Comparison of ENCODE assay signal across 21 mouse cellular contexts in genomic region chr9:59202654-59203514, GRCm38 (mm10).
A peak's percentile ranks its signal among the peaks of the same experiment; 100 is the strongest.
DNase-seq lines count a peak whose midpoint lies in the region; ATAC-seq lines count a peak whose summit lies in the region.
"Had no signal": no experiment of that assay in that cellular context is flagged by ENCODE, and none has a peak within 500 bp of the region (broad histone marks: within the 10 kb centered on the region; RNA-seq: fewer than 3 reads in every experiment).

No protein-coding gene starts in this region.

- no peaks in the 10 kb centered on the region for H3K36me3 ChIP-seq in forebrain, embryonic 13.5 days (ENCODE audit: poor library complexity, severe bottlenecking)
- no peaks in the 10 kb centered on the region for H3K36me3 ChIP-seq in forebrain, embryonic 12.5 days (replicated peaks)
- H3K36me3 ChIP-seq in midbrain, embryonic 16.5 days (ENCODE audit: control insufficient read depth, insufficient read depth, low read length) = no peaks in the 10 kb centered on the region
- no peaks in the 10 kb centered on the region for H3K36me3 ChIP-seq in midbrain, embryonic 13.5 days
- H3K36me3 ChIP-seq: heart, embryonic 15.5 days; hindbrain, embryonic 10.5 days; limb, embryonic 10.5 days; midbrain, embryonic 15.5 days; neural tube, embryonic 12.5 days had no signal

- peak overlapping the region; percentile 41 for H3K27ac ChIP-seq in forebrain, embryonic 13.5 days
- no peak overlapping the region for H3K27ac ChIP-seq in forebrain, embryonic 12.5 days
- H3K27ac ChIP-seq in midbrain, embryonic 16.5 days (ENCODE audit: low read length) = peak overlapping the region; percentile 10; the same call in 1 of the 2 replicates
- no peak overlapping the region for H3K27ac ChIP-seq in midbrain, embryonic 13.5 days
- H3K27ac ChIP-seq: heart, embryonic 15.5 days; hindbrain, embryonic 10.5 days; kidney, postnatal 0 days; limb, embryonic 10.5 days; macrophage; midbrain, embryonic 15.5 days; neural tube, embryonic 12.5 days had no signal

- WGBS in forebrain, embryonic 13.5 days = 71% methylated on average over 15 of the region's 15 CpGs
- WGBS in forebrain, embryonic 12.5 days = 86% methylated on average over 15 of the region's 15 CpGs
- WGBS in midbrain, embryonic 16.5 days = 74% methylated on average over 15 of the region's 15 CpGs
- 81% methylated on average over 15 of the region's 15 CpGs for WGBS in midbrain, embryonic 13.5 days

- DNase-seq in layer of hippocampus, adult 18-20 months (ENCODE audit: low spot score in 2 of 2) = peak; percentile 24 to 47
- DNase-seq in layer of hippocampus, postnatal 10 days (ENCODE audit: low spot score in 2 of 2) = no peak
- DNase-seq in layer of hippocampus, adult 8-10 months (ENCODE audit: low spot score in 2 of 2) = peak; percentile 13 to 17
- DNase-seq: cerebellum, postnatal 25 days; heart, adult 18-20 months; kidney, adult 11 months; right cerebral cortex, postnatal 25 days; thymus, postnatal 36 days had no signal

- H3K27me3 ChIP-seq in forebrain, embryonic 13.5 days = no peaks in the 10 kb centered on the region
- no peaks in the 10 kb centered on the region for H3K27me3 ChIP-seq in forebrain, embryonic 12.5 days
- no peaks in the 10 kb centered on the region for H3K27me3 ChIP-seq in midbrain, embryonic 16.5 days (ENCODE audit: control insufficient read depth, insufficient read depth, low read depth, low read length)
- no peaks in the 10 kb centered on the region for H3K27me3 ChIP-seq in midbrain, embryonic 13.5 days
- H3K27me3 ChIP-seq: heart, embryonic 15.5 days; midbrain, embryonic 15.5 days; neural tube, embryonic 12.5 days had no signal

- H3K4me1 ChIP-seq in forebrain, embryonic 13.5 days = peaks cover 9% of the 10 kb centered on the region; the same call in 1 of the 2 replicates
- 0 out of 2 replicates have a peak, but pooled peaks cover 5% of the 10 kb centered on the region for H3K4me1 ChIP-seq in forebrain, embryonic 12.5 days
- 0 out of 2 replicates have a peak, but pooled peaks cover 3% of the 10 kb centered on the region for H3K4me1 ChIP-seq in midbrain, embryonic 16.5 days (ENCODE audit: control insufficient read depth, insufficient read depth, low read length)
- H3K4me1 ChIP-seq in midbrain, embryonic 13.5 days (replicated peaks) = no peaks in the 10 kb centered on the region
- H3K4me1 ChIP-seq: heart, embryonic 15.5 days; midbrain, embryonic 15.5 days had no signal

- ATAC-seq in forebrain, embryonic 13.5 days = peak; percentile 67; the same call in 1 of the 2 replicates
- no peak for ATAC-seq in forebrain, embryonic 12.5 days (ENCODE audit: low FRiP score)
- no peak for ATAC-seq in midbrain, embryonic 16.5 days
- ATAC-seq in midbrain, embryonic 13.5 days = no peak
- no peak for ATAC-seq in monocyte, adult 5-6 weeks (replicated peaks; ENCODE audit: insufficient number of reproducible peaks, low FRiP score, low TSS enrichment, poor library complexity, severe bottlenecking)
- ATAC-seq: midbrain, embryonic 15.5 days had no signal

- no peak overlapping the region for H3K9ac ChIP-seq in forebrain, embryonic 13.5 days
- H3K9ac ChIP-seq in forebrain, embryonic 12.5 days = no peak overlapping the region
- H3K9ac ChIP-seq in midbrain, embryonic 16.5 days (ENCODE audit: low read depth, low read length) = no peak overlapping the region
- H3K9ac ChIP-seq in midbrain, embryonic 13.5 days (replicated peaks) = no peak overlapping the region
- H3K9ac ChIP-seq: heart, embryonic 15.5 days; midbrain, embryonic 15.5 days; neural tube, embryonic 12.5 days had no signal

- no peak overlapping the region for H3K4me2 ChIP-seq in forebrain, embryonic 13.5 days
- H3K4me2 ChIP-seq in forebrain, embryonic 12.5 days = no peak overlapping the region
- no peak overlapping the region for H3K4me2 ChIP-seq in midbrain, embryonic 16.5 days (ENCODE audit: low read length)
- no peak overlapping the region for H3K4me2 ChIP-seq in midbrain, embryonic 13.5 days (replicated peaks)
- H3K4me2 ChIP-seq: heart, embryonic 15.5 days; liver, embryonic 11.5 days; midbrain, embryonic 15.5 days; neural tube, embryonic 12.5 days had no signal

- 0 out of 2 replicates have a peak, but pooled peaks cover 6% of the 10 kb centered on the region for H3K9me3 ChIP-seq in forebrain, embryonic 13.5 days (replicated peaks)
- H3K9me3 ChIP-seq in forebrain, embryonic 12.5 days = no peaks in the 10 kb centered on the region
- H3K9me3 ChIP-seq in midbrain, embryonic 16.5 days (replicated peaks; ENCODE audit: control insufficient read depth, low read length, poor library complexity, severe bottlenecking) = no peaks in the 10 kb centered on the region
- H3K9me3 ChIP-seq in midbrain, embryonic 13.5 days = no peaks in the 10 kb centered on the region
- H3K9me3 ChIP-seq: heart, embryonic 15.5 days; limb, embryonic 10.5 days; midbrain, embryonic 15.5 days; neural tube, embryonic 12.5 days had no signal

- no peak overlapping the region for H3K4me3 ChIP-seq in forebrain, embryonic 13.5 days
- H3K4me3 ChIP-seq in forebrain, embryonic 12.5 days (replicated peaks) = no peak overlapping the region
- H3K4me3 ChIP-seq in midbrain, embryonic 16.5 days (ENCODE audit: low read depth, low read length) = no peak overlapping the region
- H3K4me3 ChIP-seq in midbrain, embryonic 13.5 days (replicated peaks) = no peak overlapping the region
- H3K4me3 ChIP-seq: heart, embryonic 15.5 days; hindbrain, embryonic 10.5 days; limb, embryonic 10.5 days; midbrain, embryonic 15.5 days; neural tube, embryonic 12.5 days had no signal

Comparison
In these comparisons a context has a peak if more than half of its experiments do, and no peak if none do; other contexts are left out.
1. H3K27ac ChIP-seq: peak in forebrain, embryonic 13.5 days (single experiment) and midbrain, embryonic 16.5 days (single experiment); none in forebrain, embryonic 12.5 days (single experiment) and midbrain, embryonic 13.5 days (single experiment).
2. DNase-seq: peak in layer of hippocampus, adult 18-20 months (2 of 2) and layer of hippocampus, adult 8-10 months (2 of 2); none in layer of hippocampus, postnatal 10 days (0 of 2).